Mouse (Mus musculus) liver, postnatal 0 days (tissue): ENCODE data around the gene Fpgs. TPM values are rescaled to one million over a fixed set of nuclear protein-coding genes. Genes with fewer than 3 reads are reported as not detected.

Experiments used
- ATAC-seq: fragments of 200-750 bp; cut with Nextera tagmentation; 2 replicates; pipeline ENCODE4 v1.8.0; 2017; ENCODE audit warnings: mild to moderate bottlenecking, moderate library complexity
- DNase-seq: peaks from one replicate; pipeline ENCODE4 v3.0.0-alpha.2; 2016
- H3K27ac ChIP-seq: fragments of 300-500 bp; sonication (generic); 2 replicates; pipeline ENCODE4 v1.5.1; 2014; ENCODE audit warnings: antibody characterized with exemption, moderate library complexity, mild to moderate bottlenecking, low read depth
- H3K27me3 ChIP-seq: fragments of 300-500 bp; sonication (generic); 2 replicates; pipeline ENCODE4 v1.6.1; 2014; ENCODE audit warnings: low read length, control low read depth, mixed read lengths; ENCODE audit not compliant: insufficient read depth
- H3K36me3 ChIP-seq: fragments of 300-500 bp; sonication (generic); replicated peaks from 2 replicates; pipeline ENCODE4 v1.6.1; 2014; ENCODE audit warnings: mild to moderate bottlenecking, control low read depth, low read length, moderate library complexity, mixed read lengths; ENCODE audit not compliant: insufficient read depth
- H3K4me1 ChIP-seq: fragments of 300-500 bp; sonication (generic); 2 replicates; pipeline ENCODE4 v1.6.1; 2014; ENCODE audit warnings: antibody characterized with exemption, mild to moderate bottlenecking, control low read depth; ENCODE audit not compliant: insufficient read depth
- H3K4me2 ChIP-seq: fragments of 300-500 bp; sonication (generic); 2 replicates; pipeline ENCODE4 v1.6.1; 2014; ENCODE audit warnings: low read depth, mild to moderate bottlenecking, low read length, moderate library complexity, mixed read lengths
- H3K4me3 ChIP-seq: fragments of 300-500 bp; sonication (generic); 2 replicates; pipeline ENCODE4 v1.5.1; 2014; ENCODE audit warnings: low read depth, low read length
- H3K9ac ChIP-seq: fragments of 300-500 bp; sonication (generic); replicated peaks from 2 replicates; pipeline ENCODE4 v1.6.1; 2014; ENCODE audit warnings: mild to moderate bottlenecking, moderate library complexity
- H3K9me3 ChIP-seq: fragments of 300-500 bp; sonication (generic); 2 replicates; pipeline ENCODE4 v1.6.1; 2016; ENCODE audit warnings: mild to moderate bottlenecking, control low read depth, low read length, mixed read lengths
- CTCF ChIP-seq: sonication (generic); IDR thresholded peaks from 2 replicates; pipeline ENCODE4 v1.5.1; 2016; ENCODE audit warnings: antibody characterized with exemption, low read depth
- EP300 ChIP-seq: IDR thresholded peaks from 2 replicates; pipeline ENCODE4 v1.6.1; 2016; ENCODE audit warnings: antibody characterized with exemption, low read depth, mild to moderate bottlenecking
- WGBS: fragments of 180-500 bp; shearing (Covaris S2); extraction: QIAGEN DNeasy Blood & Tissue Kit; methylation state at CpG from one replicate; pipeline ENCODE4 v1.1.7; 2014; ENCODE audit not compliant: insufficient replicate concordance; 5-methylcytosine and 5-hydroxymethylcytosine counted together
- polyA plus RNA-seq: library from polyadenylated mRNA; unstranded; fragments of >200 nt; fragmentation: Nextera tagmentation; extraction: Ambion mirVana; gene quantifications from 2 replicates; pipeline ENCODE4 v1.2.1, GENCODE M21; 2015

Fpgs gene
- polyA plus RNA-seq, 1 experiment from 2014 or later = 95.9 TPM

- ATAC-seq = no peak
- TF ChIP-seq EP300 (no peak), CTCF (no peak)
- peak overlapping the region; percentile 18 for H3K9ac ChIP-seq
These were observed 18.1 kb upstream of the Fpgs start for GRCm38 (mm10) chr2:32722046-32722445.

GRCm38 (mm10) chr2:32720681-32721229 is 16.8 kb upstream of the Fpgs start, which contains the start of gene Sh2d3c:
Gene Sh2d3c, plus strand, starts transcription at chr2:32721055.
- DNase-seq = peak; percentile 61
- Histone ChIP-seq H3K4me2 (peak within 1 kb of the TSS; percentile 67), H3K27me3 (no peaks in the 10 kb centered on the region), H3K27ac (peak within 1 kb of the TSS; percentile 55), H3K9me3 (no peaks in the 10 kb centered on the region), H3K36me3 (no peaks in the 10 kb centered on the region), H3K4me1 (0 out of 2 replicates have a peak, but pooled peaks cover 12% of the 10 kb centered on the region), H3K4me3 (peak within 1 kb of the TSS; percentile 39), H3K9ac (peak within 1 kb of the TSS; percentile 50)
- ATAC-seq = peak; percentile 14; the same call in 1 of the 2 replicates
- TF ChIP-seq EP300 (no peak), CTCF (no peak)
- 20% methylated on average over 8 of the region's 8 CpGs for WGBS

More at GRCm38 (mm10) chr2:32722046-32722445, 18.1 kb upstream of the Fpgs start:
- Histone ChIP-seq H3K4me3 (peak overlapping the region; percentile 39), H3K27ac (peak overlapping the region; percentile 36; the same call in 1 of the 2 replicates), H3K9me3 (no peaks in the 10 kb centered on the region), H3K4me2 (peak overlapping the region; percentile 67), H3K36me3 (no peaks in the 10 kb centered on the region), H3K4me1 (peaks cover 13% of the 10 kb centered on the region), H3K27me3 (no peaks in the 10 kb centered on the region)
- no peak for DNase-seq
- WGBS = 18% methylated on average over 6 of the region's 6 CpGs

- H3K27ac ChIP-seq = peak overlapping the region; percentile 55
- no peaks in the 10 kb centered on the region for H3K36me3 ChIP-seq
- 76% methylated on average over 3 of the region's 3 CpGs for WGBS
- no peaks in the 10 kb centered on the region for H3K9me3 ChIP-seq
- H3K27me3 ChIP-seq = no peaks in the 10 kb centered on the region
- no peak for ATAC-seq
- H3K4me3 ChIP-seq = no peak overlapping the region
- peaks cover 16% of the 10 kb centered on the region for H3K4me1 ChIP-seq
- TF ChIP-seq CTCF = no peak
- no peak for TF ChIP-seq EP300
- no peak for DNase-seq
- peak overlapping the region; percentile 67 for H3K4me2 ChIP-seq
- H3K9ac ChIP-seq = no peak overlapping the region
These were observed 16.1 kb upstream of the Fpgs start for GRCm38 (mm10) chr2:32720053-32720452.

- H3K4me3 ChIP-seq = no peak overlapping the region
- H3K4me2 ChIP-seq = no peak overlapping the region
- DNase-seq (no peak), ATAC-seq (no peak)
- no peaks in the 10 kb centered on the region for H3K27me3 ChIP-seq
- 54% methylated on average over 9 of the region's 9 CpGs for WGBS
- H3K4me1 ChIP-seq = peaks cover 29% of the 10 kb centered on the region
- no peaks in the 10 kb centered on the region for H3K9me3 ChIP-seq
- no peak for TF ChIP-seq EP300
- no peak for TF ChIP-seq CTCF
- peak overlapping the region; percentile 55; the same call in 1 of the 2 replicates for H3K27ac ChIP-seq
- no peaks in the 10 kb centered on the region for H3K36me3 ChIP-seq
- H3K9ac ChIP-seq = peak overlapping the region; percentile 16; the same call in 1 of the 2 replicates
These were observed 14.8 kb upstream of the Fpgs start for GRCm38 (mm10) chr2:32718761-32719160.

GRCm38 (mm10) chr2:32714987-32715425 is 11.1 kb upstream of the Fpgs start:
- Histone ChIP-seq H3K4me2 (peak overlapping the region; percentile 46), H3K4me3 (no peak overlapping the region), H3K4me1 (peaks cover 40% of the 10 kb centered on the region), H3K9ac (0 out of 2 replicates have a peak overlapping the region, but pooled peaks have one; percentile 3), H3K27me3 (no peaks in the 10 kb centered on the region), H3K9me3 (no peaks in the 10 kb centered on the region), H3K27ac (peak overlapping the region; percentile 97), H3K36me3 (peaks cover under 1% of the 10 kb centered on the region)
- ATAC-seq (peak; percentile 11; the same call in 1 of the 2 replicates), DNase-seq (peak; percentile 73)
- 10% methylated on average over 4 of the region's 4 CpGs for WGBS
- TF ChIP-seq CTCF (no peak), EP300 (peak; percentile 59; the same call in 1 of the 2 replicates)

GRCm38 (mm10) chr2:32714117-32714986 is 10.4 kb upstream of the Fpgs start:
- H3K27ac ChIP-seq = peak overlapping the region; percentile 97
- peaks cover 41% of the 10 kb centered on the region for H3K4me1 ChIP-seq
- H3K4me2 ChIP-seq = peak overlapping the region; percentile 90
- no peak for TF ChIP-seq CTCF
- TF ChIP-seq EP300 = no peak
- no peak overlapping the region for H3K4me3 ChIP-seq
- peaks cover 7% of the 10 kb centered on the region for H3K36me3 ChIP-seq
- H3K9me3 ChIP-seq = no peaks in the 10 kb centered on the region
- ATAC-seq (no peak), DNase-seq (no peak)
- H3K27me3 ChIP-seq = no peaks in the 10 kb centered on the region
- H3K9ac ChIP-seq = peak overlapping the region; percentile 90
- 23% methylated on average over 11 of the region's 11 CpGs for WGBS
